Mouse (Mus musculus): ENCODE data around the gene Nrl.

Nrl gene

DNA sequence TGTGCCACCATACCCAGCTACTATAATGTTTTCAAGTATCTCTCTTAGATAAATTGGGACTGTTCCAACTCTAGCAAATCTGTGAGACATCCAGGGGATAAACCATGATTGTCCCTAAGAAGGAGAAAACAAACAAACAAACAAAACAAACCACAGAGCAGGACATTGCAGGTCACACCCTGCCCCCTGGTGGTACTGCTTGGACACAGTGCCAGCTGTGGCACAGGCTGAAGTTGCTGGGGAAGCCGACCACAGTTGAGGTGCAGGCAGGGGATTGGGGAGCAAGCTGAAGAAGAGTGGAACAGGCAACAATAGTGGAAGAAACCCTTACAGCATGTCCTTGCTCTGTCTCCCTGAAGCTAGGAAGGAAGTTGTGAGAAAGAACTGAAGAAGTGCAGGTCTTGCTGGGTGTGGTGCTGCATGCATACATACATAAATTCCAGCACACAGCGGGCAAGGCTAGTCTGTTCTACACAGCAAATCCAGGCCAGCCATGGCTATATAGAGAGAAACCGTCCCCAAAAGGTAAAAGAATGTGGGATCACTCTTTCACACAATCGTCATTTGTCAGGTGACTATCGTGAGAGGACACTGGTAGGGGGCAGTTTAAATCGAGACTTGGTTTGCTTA lies 11.4 kb upstream of the Nrl start:
- DNase-seq (ENCODE audit: low spot score in 2 of 2) = no peak

DNA sequence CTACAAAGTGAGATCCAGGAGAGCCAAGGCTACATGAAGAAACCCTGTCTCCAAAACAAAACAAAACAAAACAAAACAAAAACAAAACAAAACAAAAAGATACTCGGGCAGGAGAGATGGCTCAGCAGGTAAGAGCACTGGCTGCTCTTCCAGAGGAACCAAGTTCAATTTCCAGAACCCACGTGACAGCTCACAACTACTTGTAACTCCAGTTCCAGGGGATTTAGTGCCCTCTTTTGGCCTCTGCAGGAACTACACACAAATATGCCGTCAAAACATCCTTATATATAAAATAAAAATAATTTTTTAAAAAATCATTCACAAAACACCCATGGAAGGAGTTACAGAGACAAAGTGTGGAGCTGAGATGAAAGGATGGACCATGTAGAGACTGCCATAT lies 3.2 kb upstream of the Nrl start:
- no peak for DNase-seq (ENCODE audit: low spot score in 2 of 2)

DNA sequence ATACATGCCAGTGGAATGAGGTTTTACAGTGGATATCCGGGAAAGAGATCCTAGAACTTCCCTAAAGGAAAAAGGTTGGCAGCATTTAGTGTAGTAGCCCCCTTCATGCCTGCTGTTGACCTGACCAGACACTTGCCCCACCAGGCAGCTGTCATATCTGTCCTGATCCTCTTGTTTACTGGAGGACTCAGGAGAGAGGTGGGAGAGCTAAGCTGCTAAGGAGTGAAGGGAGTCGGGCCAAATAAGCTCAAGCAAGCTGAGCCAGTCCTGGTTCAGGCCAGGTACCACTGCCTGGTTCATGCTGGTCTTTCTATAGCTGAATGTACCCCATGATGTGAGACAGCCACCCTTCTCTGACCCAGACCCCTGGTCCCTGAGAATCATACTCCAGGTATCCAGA lies 1.9 kb upstream of the Nrl start:
- DNase-seq (ENCODE audit: low spot score in 2 of 2) = no peak

DNA sequence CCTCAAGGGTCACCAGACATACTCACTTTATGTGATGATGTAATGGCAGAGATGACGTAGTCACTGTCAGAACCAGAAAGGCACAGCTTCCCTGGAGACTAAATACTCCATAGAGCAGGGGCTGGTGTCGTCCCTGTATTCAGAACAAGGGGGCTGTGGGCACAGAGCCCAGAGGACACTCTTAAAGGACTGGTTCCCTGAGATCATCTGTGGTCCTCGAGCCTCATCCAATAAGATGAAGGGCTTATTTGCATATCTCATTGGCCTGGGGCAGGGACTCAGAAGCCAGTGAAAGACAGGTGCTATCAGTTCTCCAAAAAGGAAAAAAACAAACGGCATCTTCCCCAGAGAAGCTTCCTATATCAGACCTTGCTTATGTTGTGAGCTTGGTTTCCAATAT lies 719 bp downstream of the Nrl start:
- DNase-seq (ENCODE audit: low spot score in 2 of 2) = no peak

DNA sequence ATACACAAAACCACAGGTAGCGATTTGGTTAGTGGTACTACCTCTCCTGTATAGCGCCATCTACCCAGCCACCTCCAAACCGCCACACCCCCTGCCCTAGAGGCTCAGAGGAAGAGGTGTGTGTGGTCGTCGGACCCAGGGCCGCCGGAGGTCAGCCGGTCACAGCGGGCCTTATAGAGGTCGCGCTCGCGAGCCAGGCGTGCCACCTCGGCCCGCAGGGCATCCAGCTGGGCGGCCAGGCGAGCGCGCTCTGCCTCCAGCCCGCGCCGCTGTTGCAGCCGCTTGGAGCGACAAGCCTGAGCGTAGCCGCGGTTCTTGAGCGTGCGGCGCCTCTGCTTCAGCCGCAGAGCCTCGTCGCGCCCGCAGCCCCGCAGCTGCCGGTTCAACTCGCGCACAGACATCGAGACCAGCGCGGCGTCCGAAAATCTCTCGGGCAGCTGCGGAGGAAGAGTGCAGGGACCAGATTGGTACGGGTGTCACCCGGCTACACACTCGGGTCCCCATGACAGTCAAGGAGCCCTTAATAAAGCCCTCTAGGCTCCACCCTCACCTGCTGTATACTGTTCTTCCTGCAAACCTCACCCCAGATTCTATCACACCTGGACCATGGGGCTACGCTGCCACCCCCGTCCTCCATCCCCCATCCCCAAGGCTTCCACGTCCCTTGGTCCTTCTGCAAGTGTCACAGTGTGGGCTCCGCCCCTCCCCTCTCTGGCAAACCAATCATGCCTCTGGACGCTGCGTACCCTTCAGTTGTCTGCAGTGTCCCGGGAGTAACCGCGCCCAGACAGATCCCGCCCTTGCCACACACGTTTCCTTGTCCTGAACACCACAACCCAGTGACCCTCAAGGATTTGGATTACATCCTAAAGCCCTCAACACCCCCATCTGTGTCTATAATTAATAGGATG lies 4.1 kb downstream of the Nrl start:
- peak; percentile 57 to 72 for DNase-seq (ENCODE audit: low spot score in 2 of 2)

DNA sequence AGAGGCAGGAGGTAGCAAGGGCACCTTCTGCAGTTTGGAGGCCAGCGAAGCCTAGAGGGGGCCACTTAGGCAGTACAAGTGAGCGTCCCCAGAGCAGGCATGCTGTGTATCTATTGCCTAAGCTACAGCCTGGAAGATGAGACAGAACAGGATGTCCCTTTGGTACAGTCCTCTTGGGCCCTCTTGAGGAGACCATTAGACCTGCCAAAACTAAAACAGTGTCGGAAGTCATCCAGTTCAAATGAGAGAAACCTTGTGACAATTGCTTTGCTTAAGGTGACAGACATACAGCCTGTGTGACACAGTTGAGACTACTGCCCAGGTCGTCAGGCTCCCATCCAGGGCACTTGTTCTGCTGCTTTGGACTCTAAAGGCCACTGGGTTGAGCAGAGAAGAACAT lies 5.2 kb downstream of the Nrl start:
- no peak for DNase-seq (ENCODE audit: low spot score in 2 of 2)

DNA sequence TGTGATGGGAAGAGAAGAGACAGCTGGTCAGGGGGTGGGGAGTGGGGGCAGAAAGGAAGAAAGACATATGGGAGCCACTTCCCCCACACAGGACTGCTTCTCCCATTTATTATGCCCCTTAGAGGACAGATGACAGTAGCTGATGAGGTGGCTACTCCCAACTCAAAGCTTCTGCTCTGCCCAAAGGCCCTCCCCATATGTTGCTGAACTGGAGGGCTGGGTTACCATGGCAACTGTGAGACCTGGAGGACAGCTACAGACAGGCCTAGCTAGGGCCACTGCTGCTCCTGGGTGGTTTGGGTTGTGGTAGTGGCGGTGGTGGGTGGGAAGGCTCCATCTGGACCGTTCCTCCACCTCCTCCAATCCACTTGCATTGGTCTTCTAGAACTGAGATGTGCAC lies 5.9 kb downstream of the Nrl start:
- DNase-seq (ENCODE audit: low spot score in 2 of 2) = peak; percentile 70 to 82

DNA sequence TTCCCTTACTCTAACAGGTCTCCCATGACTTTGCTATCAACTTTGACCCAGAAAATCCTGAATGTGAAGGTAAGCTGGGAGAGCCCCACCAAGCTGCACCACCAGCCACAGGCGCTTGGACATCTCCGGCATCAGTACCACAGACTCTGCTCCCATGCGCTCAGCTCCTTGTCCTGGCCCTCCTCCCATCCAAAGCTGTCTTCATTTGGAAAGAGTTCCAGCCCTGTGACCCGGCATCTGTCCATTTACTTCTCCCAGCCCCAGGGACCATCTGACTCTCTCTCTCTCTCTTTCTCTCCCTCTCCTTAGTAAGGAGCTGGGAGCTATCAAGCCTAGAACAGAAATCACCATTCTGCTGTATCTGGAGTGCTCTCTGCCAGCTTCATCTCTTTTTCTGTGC lies 8.9 kb downstream of the Nrl start:
- DNase-seq (ENCODE audit: low spot score in 2 of 2) = no peak

DNA sequence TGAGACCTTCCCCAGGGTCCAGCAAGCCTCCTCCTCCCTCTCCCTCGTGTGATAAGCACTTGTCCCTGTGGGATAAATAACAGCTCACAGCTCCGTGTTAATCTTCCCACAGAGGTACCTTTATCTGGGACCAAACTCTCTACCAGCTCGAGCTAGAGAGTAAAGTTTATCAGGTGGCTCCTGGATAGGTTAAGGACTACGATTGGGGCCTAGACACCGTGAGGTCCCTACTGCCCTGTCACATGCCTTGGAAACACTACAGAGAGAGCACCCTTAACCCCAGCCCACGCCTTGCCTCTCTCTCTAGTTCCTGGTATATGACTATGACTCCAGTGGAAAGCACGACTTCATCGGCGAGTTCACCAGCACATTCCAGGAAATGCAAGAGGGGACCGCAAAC lies 10.9 kb downstream of the Nrl start:
- no peak for DNase-seq (ENCODE audit: low spot score in 2 of 2)

DNA sequence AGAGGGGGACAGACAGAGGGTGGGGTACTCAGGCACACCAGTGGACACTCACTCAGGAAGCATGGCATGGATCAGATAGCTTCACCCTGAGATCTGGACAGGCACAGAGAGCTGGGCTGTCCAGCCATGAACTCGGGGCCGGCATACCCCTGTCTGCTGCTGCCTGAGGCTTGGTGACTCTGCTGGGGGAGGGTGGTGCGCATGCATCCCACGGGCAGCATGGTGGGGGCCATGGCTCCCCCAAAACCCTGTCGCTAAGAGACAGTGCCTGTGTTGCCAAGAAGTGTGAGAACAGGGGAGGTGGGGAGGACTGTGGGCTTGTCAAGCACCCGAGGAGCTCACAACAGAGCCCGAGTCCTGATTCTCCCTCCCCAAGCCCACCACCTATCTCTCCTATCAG lies 13.7 kb downstream of the Nrl start:
- DNase-seq (ENCODE audit: low spot score in 2 of 2) = peak; percentile 79 to 90

DNA sequence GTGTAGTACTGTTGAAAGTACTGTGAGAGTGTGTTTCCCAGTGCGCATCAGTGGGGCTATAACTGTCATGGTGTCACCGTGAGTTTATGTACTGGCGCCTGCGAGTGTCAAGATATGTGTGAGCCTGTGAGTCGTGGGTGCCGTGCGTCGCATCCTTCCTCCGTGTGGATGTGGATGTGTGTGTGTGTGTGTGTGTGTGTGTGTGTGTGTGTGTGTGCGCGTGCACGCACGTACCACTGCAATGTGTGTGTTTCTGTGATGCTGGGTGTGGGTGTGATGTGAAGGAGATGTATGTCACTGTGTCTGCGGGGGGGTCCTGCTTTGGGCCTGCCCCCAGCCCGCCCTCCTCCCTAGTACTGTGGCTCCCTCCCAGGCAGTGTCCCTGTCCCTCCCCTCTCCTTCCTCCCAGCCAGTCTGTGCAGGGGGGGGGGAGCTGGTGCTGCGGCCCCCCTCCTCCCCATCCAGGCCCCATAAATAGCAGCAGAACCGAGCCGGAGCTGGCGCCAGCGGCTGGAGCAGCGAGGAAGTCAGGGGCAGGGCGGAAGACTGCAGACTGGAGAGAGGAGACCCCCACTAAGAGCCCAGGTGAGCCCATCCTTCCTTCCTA lies 14.6 kb downstream of the Nrl start, which contains the start of gene Cpne6:
TSS of gene Cpne6 (plus strand) at position 321 of the 607 bp plus-strand sequence.
- DNase-seq (ENCODE audit: low spot score in 2 of 2) = peak; percentile 68 to 84

DNA sequence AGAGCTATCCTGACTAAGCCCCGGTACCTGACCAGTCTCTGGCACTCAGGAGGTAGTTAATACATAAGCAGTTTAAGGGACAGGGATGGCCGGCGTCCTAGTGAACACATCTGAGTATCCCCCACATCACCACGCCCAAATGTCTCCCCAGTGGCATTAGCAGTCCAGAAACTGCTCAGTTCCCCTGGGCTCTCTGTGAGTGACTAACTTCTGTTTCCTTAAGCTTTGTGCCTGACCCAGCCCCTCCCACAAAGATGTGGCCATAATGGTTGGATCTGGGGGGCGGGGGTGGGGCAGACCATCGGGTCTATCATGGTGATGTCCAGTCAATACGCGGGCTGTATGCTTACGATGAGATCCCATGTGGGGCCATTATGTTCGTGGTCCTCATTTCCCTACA lies 15.2 kb downstream of the Nrl start:
- peak in 1 of 2 experiments; percentile 30 for DNase-seq (ENCODE audit: low spot score in 2 of 2)

DNA sequence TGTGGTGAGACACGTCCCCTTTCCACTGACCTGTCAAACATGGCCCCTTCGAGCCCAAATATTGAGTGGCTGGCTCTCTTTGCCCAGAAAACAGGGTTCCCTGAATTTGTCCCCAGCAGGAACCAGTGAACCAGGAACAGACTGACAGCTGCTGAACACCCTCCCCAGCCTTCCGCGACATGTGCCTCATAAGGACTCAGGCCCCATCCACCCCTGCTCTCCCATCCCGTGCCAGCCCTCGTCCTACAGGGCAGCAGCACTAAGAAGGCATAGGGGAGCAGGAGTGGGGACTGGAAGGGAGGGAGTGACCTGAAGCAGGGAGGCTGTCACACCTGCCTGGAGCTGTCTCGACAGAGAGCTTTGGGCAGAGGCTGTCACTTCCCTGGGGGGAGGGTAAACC lies 17.0 kb downstream of the Nrl start:
- DNase-seq (ENCODE audit: low spot score in 2 of 2) = peak in 1 of 2 experiments; percentile 25

DNA sequence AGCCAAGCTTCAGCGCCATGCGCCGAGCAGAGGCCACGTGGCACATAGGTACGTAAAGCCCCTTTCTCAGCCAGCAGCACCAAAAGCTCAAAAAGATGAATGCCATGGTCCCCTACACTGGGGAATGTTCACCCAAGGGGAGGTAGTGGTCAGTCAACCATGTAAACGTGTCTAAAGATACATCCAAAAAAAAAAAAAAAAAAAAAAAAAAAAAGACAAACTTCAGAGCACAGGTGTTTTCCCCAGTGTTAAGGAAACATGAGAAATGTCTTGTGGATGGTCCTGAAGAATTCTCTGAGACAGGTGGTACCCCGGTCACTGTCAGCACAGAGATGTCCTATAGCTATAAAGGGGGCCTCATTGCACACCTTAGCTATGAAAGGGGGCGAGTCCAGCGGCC lies 19.2 kb downstream of the Nrl start:
- no peak for DNase-seq (ENCODE audit: low spot score in 2 of 2)

DNA sequence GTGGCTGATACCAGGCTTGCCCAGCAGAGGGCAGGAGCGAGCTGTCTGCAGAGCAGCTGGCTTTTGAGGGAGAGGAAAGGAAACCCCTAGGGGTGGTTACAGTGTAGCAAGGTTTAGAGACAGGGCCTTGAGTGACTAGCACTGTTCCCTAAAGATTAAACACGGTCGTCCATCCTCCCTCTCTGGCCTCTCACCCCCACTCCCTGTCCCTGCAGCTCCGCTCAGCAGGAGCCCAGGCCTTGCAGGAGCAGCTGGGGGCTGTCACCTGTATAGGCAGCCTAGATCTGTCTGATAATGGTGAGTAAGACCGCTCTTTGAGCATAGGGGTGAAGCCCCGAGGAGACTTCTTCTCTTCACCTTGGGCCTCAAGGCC lies 27.3 kb downstream of the Nrl start:
- DNase-seq (ENCODE audit: low spot score in 2 of 2) = peak; percentile 78 to 88

DNA sequence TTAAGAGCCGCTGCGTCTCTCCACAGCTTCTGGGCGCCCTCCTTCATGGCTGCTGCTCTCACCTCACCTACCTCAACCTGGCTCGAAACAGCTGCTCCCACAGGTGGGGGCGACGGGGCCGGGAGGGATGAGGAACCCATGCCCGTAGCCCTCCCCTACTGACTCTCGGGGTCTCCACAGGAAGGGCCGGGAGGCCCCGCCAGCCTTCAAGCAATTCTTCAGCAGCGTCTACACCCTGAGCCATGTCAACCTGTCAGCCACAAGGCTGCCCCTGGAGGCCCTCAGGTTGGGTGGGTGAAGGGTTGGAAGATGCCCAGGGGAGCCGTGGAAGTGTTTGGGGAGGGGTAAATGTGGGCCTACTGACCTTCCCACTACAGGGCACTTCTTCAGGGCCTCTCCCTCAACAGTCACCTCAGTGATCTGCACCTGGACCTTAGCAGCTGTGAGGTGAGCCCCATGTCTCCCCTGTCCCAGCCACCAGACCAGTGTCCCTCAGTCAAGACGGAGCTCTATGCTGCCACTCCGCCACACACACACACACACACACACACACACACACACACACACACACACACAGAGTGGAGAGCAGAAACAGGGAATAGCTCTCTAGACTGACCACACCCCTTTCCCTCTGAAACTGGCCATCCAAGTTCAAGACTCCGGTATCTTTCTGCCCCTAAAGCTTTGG lies 27.9 kb downstream of the Nrl start:
- peak in 1 of 2 experiments; percentile 51 for DNase-seq (ENCODE audit: low spot score in 2 of 2)

DNA sequence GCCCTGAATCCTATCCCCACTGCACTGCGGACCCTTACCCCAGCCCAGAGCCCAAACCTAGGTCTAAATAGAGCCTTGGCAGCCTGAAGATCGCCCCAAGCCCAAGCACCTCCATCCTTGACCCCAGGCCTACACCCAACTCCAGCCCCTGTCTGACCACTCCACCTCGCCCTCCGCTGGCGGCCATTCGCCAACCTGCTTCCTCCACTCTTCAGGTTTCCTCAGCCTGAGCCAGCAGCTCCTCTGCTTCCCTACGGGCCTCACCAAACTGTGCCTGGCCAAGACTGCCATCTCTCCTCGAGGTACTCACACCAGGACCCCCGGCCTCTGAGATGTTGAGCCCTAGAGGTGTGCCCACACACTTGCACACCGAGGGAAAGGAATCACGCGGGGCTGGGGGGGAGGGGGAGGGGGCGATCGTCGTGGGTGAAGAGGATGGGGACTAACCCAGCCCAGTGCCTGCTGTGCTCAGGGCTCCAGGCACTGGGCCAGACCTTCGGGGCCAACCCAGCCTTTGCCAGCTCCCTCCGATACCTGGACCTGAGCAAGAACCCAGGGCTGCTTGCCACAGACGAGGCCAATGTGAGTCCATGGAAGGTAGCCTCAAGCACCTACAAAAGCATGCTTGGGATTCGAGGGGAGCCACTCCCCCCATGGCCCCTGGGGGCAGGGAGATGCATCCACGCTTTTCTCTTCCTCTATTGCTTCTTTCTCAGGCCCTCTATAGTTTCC lies 29.1 kb downstream of the Nrl start:
- peak in 1 of 2 experiments; percentile 34 for DNase-seq (ENCODE audit: low spot score in 2 of 2)

DNA sequence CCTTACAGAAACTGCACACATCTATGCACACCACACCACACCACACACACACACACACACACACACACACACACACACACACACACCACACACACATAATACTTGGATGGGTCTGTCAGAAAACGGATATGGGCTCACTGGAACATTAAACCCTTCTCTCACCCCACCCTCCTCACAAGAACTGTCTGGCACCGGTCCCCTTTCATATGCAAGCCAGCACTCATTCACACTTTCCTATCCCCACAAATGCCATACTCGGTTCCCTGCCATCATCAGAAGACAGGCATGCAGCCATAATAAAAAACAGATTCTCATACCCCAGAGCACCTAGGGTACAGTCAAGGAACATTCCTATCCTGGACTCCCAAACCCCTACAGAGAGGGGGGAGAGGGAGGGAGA lies 32.7 kb downstream of the Nrl start:
- peak; percentile 59 to 63 for DNase-seq (ENCODE audit: low spot score in 2 of 2)

DNA sequence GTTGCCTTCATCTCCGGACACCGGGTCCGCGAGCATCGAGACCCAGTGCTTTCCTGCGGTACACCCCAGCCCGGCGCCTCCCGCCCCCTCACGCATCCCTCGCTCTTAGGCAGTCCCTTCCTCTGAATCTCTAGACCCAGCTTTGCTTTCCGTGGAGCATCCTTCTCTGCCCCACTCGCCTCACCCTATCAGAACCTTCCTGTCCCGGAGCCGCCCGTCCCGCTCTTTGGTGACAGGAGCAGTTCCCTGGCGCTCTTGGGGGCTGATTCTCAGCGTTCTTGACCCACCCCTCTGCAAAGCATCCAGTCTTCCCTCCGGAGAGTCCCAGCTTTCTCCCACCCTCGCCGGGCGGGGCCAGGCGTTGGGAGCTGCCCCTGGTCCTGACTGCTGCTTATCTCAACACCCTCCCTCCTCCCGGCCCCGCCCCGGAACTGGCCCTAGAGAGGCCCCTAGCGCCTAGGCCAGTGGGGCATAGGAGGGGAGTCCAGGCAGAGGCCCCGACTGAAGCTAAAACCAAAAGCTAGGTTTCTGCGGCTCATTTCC lies 33.4 kb downstream of the Nrl start:
- peak; percentile 71 to 75 for DNase-seq (ENCODE audit: low spot score in 2 of 2)

DNA sequence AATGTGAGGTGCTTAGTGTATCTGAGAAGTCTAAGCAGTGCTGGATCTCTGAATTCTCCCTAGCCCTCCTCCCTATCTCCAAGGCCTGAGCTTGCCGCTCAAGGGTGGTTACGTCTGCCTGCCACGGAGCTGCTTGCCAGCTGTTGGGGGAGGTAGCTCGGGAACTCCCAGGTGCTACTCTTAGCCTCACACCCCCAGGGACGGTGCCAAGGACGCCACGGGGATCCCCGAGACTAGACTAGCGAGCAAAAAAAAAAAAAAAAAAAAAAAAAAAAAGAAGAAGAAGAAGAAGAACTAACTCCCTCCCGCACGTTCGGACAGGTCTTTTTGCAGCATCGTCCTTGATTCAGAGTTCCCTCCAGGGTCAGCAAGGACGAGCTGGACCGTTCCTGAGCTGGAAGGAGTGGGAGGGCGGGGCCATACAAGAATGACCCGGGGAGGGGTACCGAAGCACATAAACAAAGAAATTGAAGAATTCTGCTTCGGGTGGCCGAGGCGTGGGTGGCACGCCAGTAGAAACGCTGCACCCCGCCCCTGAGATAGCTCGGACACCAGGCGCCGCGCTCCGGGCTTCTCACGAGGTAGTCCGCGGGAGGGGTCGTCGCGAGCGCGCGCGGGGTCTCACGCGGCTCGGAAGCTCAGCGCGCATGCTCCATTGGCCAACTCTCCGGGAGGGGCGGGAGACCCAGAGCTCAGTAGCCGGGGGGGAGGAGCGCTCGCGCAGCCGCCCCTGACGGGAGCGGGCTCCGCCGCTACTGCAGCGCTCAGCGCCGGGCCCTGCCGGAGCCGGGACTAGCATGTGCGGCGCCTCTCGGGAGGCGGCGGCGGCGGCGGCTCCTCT lies 34.2 kb downstream of the Nrl start, which contains the start of gene Carmil3:
TSS of gene Carmil3 (plus strand) at position 291 of the 841 bp plus-strand sequence.
- peak; percentile 94 to 95 for DNase-seq (ENCODE audit: low spot score in 2 of 2)

All from right cerebral cortex, postnatal 10 days (tissue).